Mouse (Mus musculus) cerebellum, postnatal 4 days (tissue): ENCODE measurements around the gene Wscd1.
"Not testable (repeated sequence)": the region's sequence is repeated elsewhere in the genome, so short reads cannot be mapped to it uniquely, and the experiment has no call there.

Experiments used
- DNase-seq, 2 experiments: peaks; one replicate each; pipeline ENCODE4 v3.0.0; 2022; ENCODE audit warnings: low spot score in 2 of 2, mixed read lengths in 1 of 2

Wscd1 gene

DNA sequence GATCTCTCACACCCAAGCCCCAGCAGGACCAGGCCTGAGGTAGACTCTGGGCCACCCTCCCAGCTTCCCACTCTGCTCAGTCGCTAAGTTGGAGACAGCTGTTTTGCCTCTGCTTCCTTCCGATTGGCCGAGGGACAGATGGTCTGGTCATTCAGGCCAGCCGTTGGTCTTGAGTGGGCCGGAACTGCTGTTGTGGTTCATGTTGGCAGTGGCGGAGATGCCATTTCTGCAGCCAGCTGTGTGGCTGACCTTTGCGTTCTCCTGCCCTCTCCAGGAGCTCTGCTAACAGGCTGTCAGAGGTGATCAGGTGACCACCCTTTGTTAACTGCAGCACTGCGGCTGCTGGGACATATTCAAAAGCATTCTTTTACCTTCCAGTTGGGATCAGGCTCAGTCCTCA is 20.0 kb downstream of the Wscd1 start:
- no peak for DNase-seq

DNA sequence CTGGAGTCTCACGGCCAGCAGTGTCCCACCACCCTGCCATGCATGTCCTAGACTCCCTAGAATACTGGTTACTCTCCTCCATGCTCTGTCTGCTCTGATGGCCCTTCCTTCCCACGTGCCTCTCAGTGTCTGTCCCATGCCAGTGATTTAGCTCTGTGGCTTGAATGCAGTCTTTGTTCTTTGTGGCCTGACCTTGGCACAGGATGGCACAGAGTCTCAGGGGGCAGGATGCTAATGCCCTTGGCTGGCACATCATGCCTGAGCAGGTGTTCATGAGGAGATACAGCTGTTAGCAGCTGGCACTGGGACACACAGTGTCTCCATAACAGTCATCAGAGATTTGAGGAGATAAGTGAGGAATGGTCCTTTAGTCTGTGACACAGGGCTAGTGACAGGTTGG is 20.8 kb downstream of the Wscd1 start:
- no peak for DNase-seq

DNA sequence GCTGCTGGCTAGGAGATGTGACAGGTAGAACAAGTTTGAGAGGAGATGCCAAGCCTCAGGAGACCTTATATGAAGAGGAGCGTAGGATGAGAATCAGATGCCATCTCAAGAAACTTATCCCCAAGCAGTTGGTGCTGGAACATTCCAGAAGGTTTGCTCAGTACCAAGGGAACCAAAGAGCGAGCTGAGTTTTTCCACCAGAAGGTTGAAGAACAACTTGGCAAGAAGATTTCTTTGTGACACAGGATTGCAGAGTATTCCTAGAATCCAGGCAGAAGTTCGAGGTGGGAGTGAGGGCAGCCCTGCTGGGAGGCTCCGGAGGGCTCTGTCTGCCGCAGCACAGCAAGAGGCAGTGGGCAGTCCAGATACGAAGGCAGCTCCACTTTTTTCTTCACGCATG is 21.4 kb downstream of the Wscd1 start:
- DNase-seq: no peak

DNA sequence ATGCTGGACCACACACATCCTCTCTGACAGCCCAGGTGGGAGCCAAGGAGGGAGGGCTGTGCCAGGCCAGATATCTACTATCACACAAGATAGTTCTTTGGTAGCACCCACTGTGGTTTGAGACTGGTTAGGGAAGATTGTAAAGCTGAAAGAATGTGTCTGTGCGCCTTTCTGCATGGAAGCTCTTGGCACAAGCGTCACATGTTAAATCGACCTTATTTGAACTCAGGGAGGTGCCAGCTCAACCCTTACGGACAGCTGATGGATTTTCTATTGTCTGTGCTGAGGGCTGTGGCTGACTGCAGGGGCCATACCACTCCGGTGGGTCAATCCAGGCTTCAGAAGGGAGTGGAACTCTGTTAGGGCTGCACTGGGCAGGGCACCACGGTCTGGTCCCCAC is 22.3 kb downstream of the Wscd1 start:
- DNase-seq: no peak

DNA sequence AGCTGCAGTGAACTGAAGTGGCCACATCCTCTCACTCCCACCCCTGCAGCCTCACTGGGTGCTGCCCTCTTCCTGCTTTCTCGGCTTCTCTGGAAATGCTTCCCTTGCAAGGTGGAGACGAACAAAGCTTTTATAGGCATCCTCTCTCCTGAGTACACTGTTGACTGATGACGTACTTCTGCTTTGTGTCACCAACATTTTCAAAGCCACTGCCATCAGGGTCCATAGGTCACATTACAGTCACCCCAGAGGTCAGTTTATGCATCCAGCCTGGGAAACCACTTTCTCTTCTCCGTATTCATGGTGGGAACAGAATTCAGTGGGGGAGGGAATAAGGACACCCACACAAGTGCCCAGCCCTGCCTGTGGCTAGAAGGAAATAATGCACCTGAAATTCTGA is 23.1 kb downstream of the Wscd1 start:
- no peak for DNase-seq

DNA sequence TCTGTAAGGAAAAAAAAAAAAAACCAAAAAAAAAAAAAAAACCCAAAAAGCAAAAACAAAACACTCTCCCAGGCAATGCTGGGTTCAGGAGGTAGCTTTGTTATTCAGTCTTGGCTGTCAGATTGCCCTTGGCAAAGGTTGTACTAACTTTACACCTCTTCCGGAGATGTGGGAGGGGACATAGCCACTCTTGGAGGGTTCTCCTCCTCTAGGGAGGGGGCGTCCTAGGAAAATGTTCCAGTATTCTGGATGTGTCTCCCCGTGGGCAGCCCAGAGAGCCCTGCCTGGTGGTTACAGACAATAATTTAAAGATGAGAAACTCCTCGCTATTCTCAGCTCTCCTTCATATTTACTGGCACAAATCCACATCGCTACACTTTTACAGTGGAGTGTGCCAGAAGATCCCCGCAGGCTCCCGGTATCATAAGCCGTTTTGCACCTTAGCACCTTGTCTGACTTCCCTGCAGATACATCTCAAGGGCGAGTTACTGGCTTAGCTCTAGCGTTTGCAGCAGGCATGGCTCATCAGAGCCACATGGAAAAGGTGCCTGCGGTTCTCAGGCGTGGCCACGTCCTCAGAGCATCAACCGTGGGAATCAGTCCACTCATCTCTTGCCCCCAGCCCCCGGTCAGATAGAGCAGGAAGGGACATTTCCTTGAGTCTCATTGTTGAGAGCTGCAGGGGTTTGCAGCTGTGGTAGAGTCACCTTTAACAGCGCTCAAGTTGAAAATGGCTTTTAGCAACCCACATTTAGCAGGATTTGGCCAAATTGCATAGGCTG is 24.5 kb downstream of the Wscd1 start:
- DNase-seq: no peak

DNA sequence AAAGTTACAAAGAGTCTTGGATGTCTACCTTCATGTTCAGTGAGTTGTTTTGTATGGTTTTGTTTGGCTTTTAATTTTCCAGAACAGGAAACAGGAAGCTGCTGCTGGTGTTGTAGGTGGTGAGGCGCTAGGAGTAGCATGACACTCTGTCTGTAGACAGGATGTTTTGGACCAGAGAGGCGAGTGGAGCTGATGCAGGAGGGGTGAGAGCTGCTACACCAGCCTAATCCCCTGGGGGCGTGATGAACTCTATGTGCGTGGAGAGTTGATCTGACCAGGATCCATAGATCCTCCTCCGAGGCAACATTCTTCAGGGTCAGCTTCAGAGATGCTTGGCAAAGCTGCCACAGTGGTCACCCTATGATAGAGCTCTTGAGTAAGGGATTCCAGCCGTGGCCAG is 25.3 kb downstream of the Wscd1 start:
- no peak for DNase-seq

DNA sequence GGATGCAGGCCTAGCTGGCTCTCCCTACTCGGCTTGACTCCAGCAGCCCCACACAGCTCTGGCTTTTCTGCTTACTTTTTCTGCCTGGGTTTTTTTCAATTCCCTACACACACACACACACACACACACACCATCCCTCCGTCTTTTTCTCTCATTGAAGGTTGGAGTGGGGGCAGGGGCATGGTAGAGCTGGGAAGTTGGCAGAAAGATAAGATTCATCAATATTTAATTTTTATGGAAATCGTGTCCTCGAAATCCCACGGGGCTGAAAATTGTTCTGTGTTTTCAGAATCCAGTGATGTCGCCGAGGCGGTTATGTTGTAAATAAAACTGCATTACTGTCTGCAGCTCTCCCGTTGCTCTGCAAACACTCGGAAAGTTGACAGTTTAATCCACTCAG is 29.9 kb downstream of the Wscd1 start:
- no peak for DNase-seq

DNA sequence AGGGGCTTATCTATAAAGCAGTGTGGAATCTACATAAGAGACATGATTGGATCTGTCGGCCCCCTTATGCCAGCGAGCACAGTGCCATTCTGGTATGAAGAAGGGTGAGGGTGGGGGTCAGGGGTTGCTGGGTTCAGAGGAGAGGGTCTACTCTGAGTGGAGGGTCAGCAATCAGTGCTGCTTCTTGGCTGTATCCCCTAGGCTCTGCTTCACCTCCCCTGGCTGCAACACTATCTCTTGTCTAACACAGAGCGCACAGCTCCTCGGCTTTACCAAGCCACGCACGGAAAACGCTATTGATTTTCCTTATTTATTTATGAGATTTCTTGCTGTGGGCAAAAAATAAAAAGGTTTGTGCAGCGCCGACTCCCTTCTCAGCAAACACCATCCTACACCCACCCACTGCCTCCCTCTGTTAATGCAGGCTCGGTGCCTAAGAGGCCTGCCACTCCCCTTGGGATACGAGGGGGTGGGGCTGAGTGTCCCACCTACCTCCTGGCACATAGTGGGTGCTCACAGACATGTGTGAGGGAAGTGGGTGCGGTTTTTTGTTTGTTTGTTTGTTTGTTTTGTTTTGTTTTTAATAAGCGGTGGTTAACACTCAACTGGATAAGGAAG is 32.1 kb downstream of the Wscd1 start:
- DNase-seq: no peak

DNA sequence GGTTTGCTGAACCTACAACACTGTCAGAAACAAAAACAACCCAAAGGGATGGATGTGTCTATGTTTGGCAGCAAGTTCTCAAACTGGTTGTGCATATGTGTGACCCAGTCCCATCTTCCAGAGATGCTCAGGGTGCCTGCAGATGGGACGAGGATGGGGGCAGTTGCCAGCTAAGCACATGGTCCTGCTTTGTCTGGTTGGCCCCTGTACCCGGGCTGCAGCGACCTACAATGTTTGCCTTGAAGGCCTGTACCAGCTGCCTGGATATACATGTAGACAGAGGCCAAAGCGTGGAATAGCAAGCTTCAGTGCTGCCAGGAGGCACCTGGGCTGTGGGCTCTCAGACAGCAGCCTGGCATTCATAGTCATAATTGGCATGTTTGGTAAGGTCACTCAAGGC is 35.8 kb downstream of the Wscd1 start:
- DNase-seq: no peak

DNA sequence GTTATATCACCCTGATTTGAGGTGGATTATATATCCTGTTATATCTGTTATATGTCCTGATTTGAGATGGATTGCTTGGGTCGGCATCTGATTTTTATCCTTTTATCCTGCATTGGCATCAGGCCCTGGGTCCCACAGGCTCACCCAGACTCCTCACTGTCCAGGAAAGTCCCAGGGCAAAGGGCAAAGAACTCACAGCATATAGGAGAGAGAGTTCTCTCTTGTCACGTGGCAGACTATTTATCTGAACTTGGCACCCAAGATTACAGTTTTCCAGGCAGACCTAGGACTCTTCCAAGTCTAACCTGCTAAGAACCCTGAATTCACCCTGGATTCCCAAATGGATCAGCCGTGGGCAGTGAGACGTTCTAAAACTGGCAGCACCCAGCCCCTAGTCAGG is 38.5 kb downstream of the Wscd1 start:
- DNase-seq: no peak

DNA sequence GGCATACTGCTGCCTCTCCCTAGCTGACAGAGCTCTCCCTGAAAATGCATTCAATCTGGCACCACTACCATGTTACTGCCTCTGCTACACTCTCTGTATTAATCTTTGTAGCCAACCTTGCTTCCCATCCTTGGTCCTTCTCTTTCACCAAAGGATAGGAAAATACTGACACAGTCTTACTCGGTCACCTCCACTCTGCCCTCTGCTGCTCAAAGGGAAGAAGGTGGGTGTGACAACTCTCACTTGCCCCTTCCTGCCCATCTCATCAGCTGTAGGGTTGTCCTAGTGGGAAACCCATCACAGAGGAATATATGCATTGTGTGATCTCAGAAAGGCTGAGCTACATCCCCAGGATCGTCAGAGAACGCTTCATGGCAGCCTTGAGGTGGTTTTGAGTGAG is 40.5 kb downstream of the Wscd1 start:
- no peak for DNase-seq

DNA sequence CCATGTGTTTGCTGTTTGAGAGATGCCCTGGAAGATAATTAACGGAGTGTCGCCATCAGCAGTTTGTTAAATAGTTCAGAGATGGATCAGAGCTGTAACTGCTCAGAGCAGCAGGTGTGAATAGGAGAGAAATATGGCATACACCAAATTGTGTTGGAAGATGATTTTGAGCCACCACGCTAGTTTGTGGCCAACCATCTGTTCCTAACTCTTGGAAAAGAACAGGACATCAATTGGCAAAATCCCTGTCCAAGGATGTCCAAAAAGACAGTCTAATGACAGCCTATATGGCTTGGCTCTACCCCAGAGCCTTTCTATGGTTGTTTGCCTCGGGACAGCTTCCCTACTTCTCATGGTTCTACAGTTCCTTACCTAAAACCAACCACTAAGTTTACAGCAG is 49.5 kb downstream of the Wscd1 start:
- DNase-seq: no peak

DNA sequence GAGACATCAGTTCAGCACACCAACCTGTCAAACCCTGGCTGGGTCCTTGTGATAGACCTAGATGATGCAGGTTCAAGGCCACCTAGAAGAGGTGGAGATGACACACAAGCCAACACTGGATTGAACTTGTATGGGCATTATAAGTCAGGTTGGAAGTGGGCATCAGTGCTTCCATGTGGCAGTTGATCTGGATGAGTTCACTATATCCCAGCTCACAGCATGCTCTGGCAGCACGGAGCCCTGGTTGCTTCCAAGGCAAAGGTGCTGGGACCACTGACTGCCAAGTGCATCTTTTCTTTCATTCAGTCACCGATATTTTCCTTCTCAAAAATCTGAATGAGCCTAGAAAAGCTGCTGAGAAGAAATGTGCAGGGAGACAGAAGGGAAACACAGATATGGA is 58.8 kb downstream of the Wscd1 start:
- no peak for DNase-seq

DNA sequence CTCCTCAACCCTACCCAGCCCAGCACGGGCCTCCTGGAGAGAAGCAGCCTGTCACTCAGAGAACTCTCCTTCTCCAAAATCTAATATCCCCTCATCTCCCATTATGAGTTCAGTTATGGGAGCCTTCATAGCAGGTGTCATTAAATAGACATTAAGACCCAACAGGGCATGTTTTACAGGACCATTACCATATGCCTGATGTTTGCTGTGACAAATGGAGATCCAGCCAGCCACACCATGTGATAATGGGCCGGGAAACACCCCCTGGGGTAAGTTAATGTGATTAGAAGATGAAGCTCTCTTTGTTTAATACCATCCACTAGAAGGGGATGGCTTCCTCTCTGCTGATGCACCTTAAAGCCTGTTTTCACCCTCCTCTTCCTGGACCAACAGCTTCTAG is 62.1 kb downstream of the Wscd1 start:
- DNase-seq: no peak

DNA sequence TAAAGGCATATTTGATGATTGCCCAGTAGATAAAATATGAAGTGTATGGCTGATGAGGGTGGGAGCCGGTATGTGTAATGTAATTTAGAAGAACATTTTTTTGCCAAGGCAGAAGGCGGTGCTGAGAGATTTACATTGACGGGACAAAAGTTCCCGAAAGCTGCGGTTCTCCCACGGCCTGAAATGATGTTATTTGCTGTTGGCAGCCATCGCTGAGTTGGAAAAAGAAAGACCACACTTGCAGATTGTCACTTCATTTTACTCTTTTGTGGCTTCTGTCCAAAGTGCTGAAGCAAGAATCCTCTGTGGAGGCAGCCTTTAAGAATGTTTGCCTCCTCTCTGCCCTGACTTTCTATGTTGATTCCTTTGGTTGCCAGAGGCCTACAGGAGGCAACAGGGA is 63.2 kb downstream of the Wscd1 start:
- DNase-seq: no peak

DNA sequence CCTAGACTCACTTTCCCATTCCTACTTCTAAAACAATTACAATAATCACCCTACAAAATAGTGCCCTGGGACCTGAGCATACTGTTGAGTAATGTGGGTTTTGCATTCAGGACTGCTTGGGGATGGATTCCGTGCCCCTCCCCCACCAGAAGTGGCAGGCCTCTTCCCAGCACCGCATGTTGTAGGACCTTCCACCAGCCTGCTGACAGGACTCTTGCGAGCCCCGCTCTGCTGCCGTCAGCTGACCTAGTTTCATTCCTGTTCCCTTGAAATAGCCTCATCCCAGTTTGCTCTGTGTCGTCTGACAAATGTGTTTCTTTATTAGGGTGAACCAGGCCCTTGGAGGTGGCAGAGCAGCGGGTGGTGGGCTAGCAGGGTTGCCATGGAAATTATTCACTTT is 64.8 kb downstream of the Wscd1 start:
- no peak for DNase-seq

DNA sequence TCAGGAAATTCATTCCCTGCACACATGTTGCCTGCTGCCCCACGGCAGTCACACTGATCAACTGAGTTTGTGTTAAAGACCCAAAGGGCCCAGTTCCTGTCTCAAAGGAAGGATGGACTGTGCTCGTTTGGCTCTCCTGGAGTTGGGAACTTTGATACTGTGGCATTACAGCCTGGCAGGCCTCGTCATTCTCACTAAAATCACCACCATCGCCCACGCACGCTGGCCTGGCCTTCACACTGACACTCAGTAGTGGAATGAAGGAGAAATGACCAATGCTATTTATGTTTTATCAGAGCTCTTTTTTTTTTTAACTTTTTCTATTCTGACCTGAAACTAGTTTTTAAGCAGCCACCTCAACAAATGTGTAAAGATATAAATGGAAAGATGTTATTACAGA is 65.6 kb downstream of the Wscd1 start:
- no peak for DNase-seq

DNA sequence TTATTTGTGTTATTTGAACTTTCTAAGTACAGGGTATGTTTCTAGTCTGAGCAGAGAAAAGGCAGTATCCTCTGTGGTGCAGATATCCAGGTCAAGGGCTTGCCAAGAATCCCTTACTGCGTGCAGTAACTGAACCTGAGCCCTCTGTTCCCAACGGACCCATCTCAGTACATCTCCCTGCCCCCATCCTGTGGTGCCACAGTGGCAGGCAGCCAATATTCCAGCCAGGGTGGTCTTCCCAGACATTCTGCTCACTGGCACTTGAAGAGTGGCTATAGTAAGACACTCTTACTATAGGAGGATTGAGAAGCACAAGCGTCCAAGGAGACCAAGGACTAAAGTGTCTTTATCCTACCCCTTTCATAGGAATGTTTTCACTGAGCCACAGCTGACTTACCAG is 67.2 kb downstream of the Wscd1 start:
- no peak for DNase-seq

DNA sequence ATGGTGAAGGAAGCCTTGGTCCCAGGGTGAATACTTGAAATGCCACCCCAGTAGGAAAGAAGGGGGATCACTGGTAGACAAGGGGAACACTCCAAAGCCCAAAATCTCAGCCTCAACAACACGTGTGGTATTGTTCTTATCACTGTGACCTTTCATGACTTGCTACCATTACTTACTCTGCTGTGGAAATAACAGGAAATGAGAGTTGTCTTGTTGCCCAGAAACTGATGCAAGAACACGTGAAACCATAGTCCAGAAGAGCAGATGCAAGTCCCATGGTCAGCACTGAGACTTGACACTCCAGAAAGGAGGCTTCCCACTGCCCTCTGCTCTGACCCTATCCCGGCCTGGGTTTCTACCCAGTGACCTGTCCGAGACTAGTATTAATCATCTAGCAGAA is 67.6 kb downstream of the Wscd1 start:
- DNase-seq: no peak

DNA sequence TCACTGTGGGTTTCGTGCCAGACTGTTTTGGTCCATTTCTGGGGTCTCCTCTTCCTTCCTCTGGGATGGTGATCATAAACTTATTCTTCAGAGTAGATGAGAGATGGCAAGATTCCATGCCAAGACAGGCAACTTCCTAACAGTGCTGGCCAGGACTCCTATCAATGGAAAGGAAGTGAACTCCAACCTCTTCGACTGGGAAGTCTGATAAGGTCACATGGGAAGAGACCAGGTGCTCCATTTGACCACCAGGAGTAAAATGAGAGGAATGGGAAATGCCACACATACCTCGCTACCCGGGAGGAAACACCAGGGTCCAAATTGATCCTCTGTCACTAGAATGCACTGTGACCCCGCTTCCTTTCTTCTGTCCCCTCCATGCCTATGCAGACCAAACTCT is 68.4 kb downstream of the Wscd1 start:
- no peak for DNase-seq

DNA sequence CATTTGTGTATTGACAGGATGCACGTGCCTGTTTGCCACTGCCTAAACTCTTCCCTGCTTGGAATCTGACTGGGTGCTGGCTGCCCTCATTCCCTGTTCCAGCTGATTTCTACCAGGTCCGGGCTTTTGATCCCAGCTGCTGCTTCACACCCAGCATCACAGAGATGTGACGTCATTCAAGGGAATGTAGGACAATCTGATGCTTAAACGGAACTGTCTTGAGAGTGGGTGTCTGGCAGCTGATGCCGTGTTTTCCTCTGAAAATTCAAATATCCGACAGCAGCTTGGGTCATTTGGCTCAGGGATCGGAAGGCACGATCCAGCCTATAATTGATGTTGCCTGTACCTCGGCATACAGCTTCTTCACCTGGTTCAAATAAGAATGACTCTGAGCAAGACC is 70.2 kb downstream of the Wscd1 start:
- no peak for DNase-seq

DNA sequence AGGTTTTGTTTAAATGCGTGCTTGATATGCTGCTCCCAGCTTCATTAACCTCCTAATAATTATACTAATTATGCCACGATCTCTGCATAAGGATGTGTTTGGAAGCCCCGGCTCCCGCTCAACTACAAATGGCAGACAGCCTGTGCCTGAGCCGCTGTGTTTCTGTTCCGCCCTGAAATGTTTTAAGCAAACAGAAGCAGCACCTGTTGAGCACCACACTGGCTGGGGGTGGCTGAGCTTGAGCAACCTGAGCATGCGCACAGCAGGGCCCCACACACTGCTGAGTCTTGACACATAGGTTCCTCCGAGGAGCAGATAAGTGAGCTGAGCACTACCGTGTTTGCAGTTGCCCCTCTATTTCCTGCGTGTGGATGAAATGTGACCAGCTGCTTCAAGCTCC is 71.1 kb downstream of the Wscd1 start:
- DNase-seq: no peak

DNA sequence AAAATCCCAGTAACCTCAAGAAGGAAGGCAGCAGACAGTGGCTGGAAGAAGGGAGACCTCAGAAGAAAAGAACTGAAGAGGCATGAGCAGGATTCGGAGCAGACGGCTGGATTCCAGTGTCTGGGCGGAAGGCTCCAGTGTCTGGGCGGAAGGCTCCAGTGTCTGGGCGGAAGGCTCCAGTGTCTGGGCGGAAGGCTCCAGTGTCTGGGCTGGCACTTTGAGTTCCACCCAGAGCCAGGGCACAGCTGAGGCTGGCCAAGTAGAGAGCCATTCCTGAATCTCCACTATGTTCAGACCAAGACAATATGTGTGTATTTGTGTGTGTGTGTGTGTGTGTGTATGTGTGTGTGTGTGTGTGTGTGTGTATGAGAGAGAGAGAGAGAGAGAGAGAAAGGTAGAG is 71.8 kb downstream of the Wscd1 start:
- not testable (repeated sequence) for DNase-seq
